Mouse (Mus musculus) E14TG2a.4 (cell line): ENCODE results near the gene Atxn2l.

ENCODE experiments used
- H3K27me3 ChIP-seq: 2 replicates; pipeline ENCODE4 v1.6.1; 2014; ENCODE audit warnings: low read length, control low read depth; ENCODE audit not compliant: insufficient read depth
- H3K36me3 ChIP-seq: 2 replicates; pipeline ENCODE4 v1.6.1; 2014; ENCODE audit warnings: low read length, control low read depth; ENCODE audit not compliant: insufficient read depth
- H3K4me1 ChIP-seq: replicated peaks from 2 replicates; pipeline ENCODE4 v1.6.1; 2014; ENCODE audit warnings: low read depth, low read length, control low read depth
- H3K4me3 ChIP-seq: replicated peaks from 2 replicates; pipeline ENCODE4 v1.5.1; 2014; ENCODE audit warnings: mild to moderate bottlenecking, low read length
- H3K9me3 ChIP-seq: 2 replicates; pipeline ENCODE4 v1.6.1; 2014; ENCODE audit warnings: low read length, control low read depth
- CTCF ChIP-seq: conservative IDR thresholded peaks from 2 replicates; pipeline ENCODE4 v1.5.1; 2014; ENCODE audit warnings: low read length
- NANOG ChIP-seq: IDR thresholded peaks from 2 replicates; pipeline ENCODE4 v1.6.1; 2014; ENCODE audit warnings: borderline replicate concordance, low read length, mixed read lengths
- POU5F1 ChIP-seq: IDR thresholded peaks from 2 replicates; pipeline ENCODE4 v1.6.1; 2014; ENCODE audit warnings: low read length, borderline replicate concordance

The Atxn2l gene

GRCm38 (mm10) chr7:126467834-126468627, 35.2 kb downstream of the Atxn2l start:
- no peak for TF ChIP-seq CTCF
- no peak for TF ChIP-seq NANOG
- TF ChIP-seq POU5F1, result no peak
- Histone ChIP-seq H3K9me3 (no peaks in the 10 kb centered on the region), H3K4me3 (peak overlapping the region; percentile 66), H3K36me3 (peaks cover 71% of the 10 kb centered on the region), H3K27me3 (no peaks in the 10 kb centered on the region), H3K4me1 (peaks cover 80% of the 10 kb centered on the region)

GRCm38 (mm10) chr7:126467271-126467670, 36.0 kb downstream of the Atxn2l start:
- TF ChIP-seq CTCF (peak; percentile 74), POU5F1 (no peak), NANOG (no peak)
- H3K4me3 ChIP-seq, result peak overlapping the region; percentile 66
- 0 out of 2 replicates have a peak, but pooled peaks cover under 1% of the 10 kb centered on the region for H3K27me3 ChIP-seq
- peaks cover 64% of the 10 kb centered on the region for H3K36me3 ChIP-seq
- H3K9me3 ChIP-seq, result no peaks in the 10 kb centered on the region
- peaks cover 79% of the 10 kb centered on the region for H3K4me1 ChIP-seq

- Histone ChIP-seq H3K9me3 (no peaks in the 10 kb centered on the region), H3K4me1 (peaks cover 79% of the 10 kb centered on the region), H3K4me3 (no peak overlapping the region), H3K27me3 (peaks cover 5% of the 10 kb centered on the region), H3K36me3 (peaks cover 58% of the 10 kb centered on the region)
- TF ChIP-seq POU5F1, result no peak
- no peak for TF ChIP-seq CTCF
- TF ChIP-seq NANOG, result no peak
These were observed 36.5 kb downstream of the Atxn2l start for GRCm38 (mm10) chr7:126466707-126467106.

- peaks cover 52% of the 10 kb centered on the region for H3K36me3 ChIP-seq
- peaks cover 5% of the 10 kb centered on the region for H3K27me3 ChIP-seq
- H3K4me3 ChIP-seq, result no peak overlapping the region
- no peak for TF ChIP-seq POU5F1
- no peak for TF ChIP-seq CTCF
- TF ChIP-seq NANOG, result no peak
- no peaks in the 10 kb centered on the region for H3K9me3 ChIP-seq
- H3K4me1 ChIP-seq, result peaks cover 84% of the 10 kb centered on the region
These were observed 37.1 kb downstream of the Atxn2l start for GRCm38 (mm10) chr7:126466116-126466515.

- peaks cover 45% of the 10 kb centered on the region for H3K36me3 ChIP-seq
- 0 out of 2 replicates have a peak overlapping the region, but pooled peaks have one; percentile 17 for H3K4me3 ChIP-seq
- no peak for TF ChIP-seq CTCF
- no peak for TF ChIP-seq NANOG
- TF ChIP-seq POU5F1, result no peak
- no peaks in the 10 kb centered on the region for H3K9me3 ChIP-seq
- H3K4me1 ChIP-seq, result peaks cover 91% of the 10 kb centered on the region
- H3K27me3 ChIP-seq, result peaks cover 10% of the 10 kb centered on the region
These were observed 37.8 kb downstream of the Atxn2l start for GRCm38 (mm10) chr7:126465246-126466030.

- Histone ChIP-seq H3K4me1 (peaks cover 95% of the 10 kb centered on the region), H3K9me3 (no peaks in the 10 kb centered on the region), H3K4me3 (0 out of 2 replicates have a peak overlapping the region, but pooled peaks have one; percentile 17), H3K27me3 (peaks cover 14% of the 10 kb centered on the region), H3K36me3 (peaks cover 39% of the 10 kb centered on the region)
- TF ChIP-seq CTCF (no peak), NANOG (no peak), POU5F1 (no peak)
These were observed 38.4 kb downstream of the Atxn2l start for GRCm38 (mm10) chr7:126464836-126465235.

- TF ChIP-seq POU5F1 (no peak), CTCF (no peak)
- Histone ChIP-seq H3K9me3 (no peaks in the 10 kb centered on the region), H3K36me3 (peaks cover 32% of the 10 kb centered on the region)
These were observed 39.1 kb downstream of the Atxn2l start for GRCm38 (mm10) chr7:126464121-126464520.

GRCm38 (mm10) chr7:126463547-126463946, 39.7 kb downstream of the Atxn2l start:
- Histone ChIP-seq H3K9me3 (no peaks in the 10 kb centered on the region), H3K36me3 (peaks cover 26% of the 10 kb centered on the region), H3K27me3 (peaks cover 21% of the 10 kb centered on the region), H3K4me3 (no peak overlapping the region), H3K4me1 (peaks cover 82% of the 10 kb centered on the region)
- TF ChIP-seq NANOG (no peak), POU5F1 (no peak), CTCF (no peak)

More at GRCm38 (mm10) chr7:126464121-126464520, 39.1 kb downstream of the Atxn2l start:
- H3K27me3 ChIP-seq, result peaks cover 20% of the 10 kb centered on the region
- H3K4me3 ChIP-seq, result 0 out of 2 replicates have a peak overlapping the region, but pooled peaks have one; percentile 17
- peaks cover 88% of the 10 kb centered on the region for H3K4me1 ChIP-seq
